Mouse (Mus musculus): ENCODE results near the gene Fez1. TPM values are rescaled to one million over a fixed set of nuclear protein-coding genes. Genes with fewer than 3 reads are reported as not detected.
A peak's percentile ranks its signal among the peaks of the same experiment; 100 is the strongest.

Fez1 gene
- 107 and 110 TPM in 2 replicates for polyA plus RNA-seq (2014; fragmentation: Nextera tagmentation; extraction: Ambion mirVana)

GRCm38 (mm10) chr9:36821644-36822000 lies at the start of gene Fez1:
Gene Fez1, plus strand, starts transcription at chr9:36821864.
- peak within 1 kb of the TSS; percentile 30 for H3K4me2 ChIP-seq (ENCODE audit: low read depth, low read length)
- peak within 1 kb of the TSS; percentile 3; the same call in 1 of the 2 replicates for H3K4me3 ChIP-seq (ENCODE audit: low read depth, low read length)
- H3K9me3 ChIP-seq (replicated peaks; ENCODE audit: control insufficient read depth, low read length), result no peaks in the 10 kb centered on the region
- H3K4me1 ChIP-seq (ENCODE audit: control insufficient read depth, insufficient read depth, low read length), result no peaks in the 10 kb centered on the region
- no peaks in the 10 kb centered on the region for H3K36me3 ChIP-seq (replicated peaks; ENCODE audit: control insufficient read depth, insufficient read depth, low read depth, low read length)
- ATAC-seq (replicated peaks; ENCODE audit: insufficient number of reproducible peaks, low FRiP score, low TSS enrichment, low read depth) (peak; percentile 96), DNase-seq (ENCODE audit: low spot score) (peak; percentile 93)
- H3K27ac ChIP-seq (replicated peaks; ENCODE audit: low read depth, low read length), result peak within 1 kb of the TSS; percentile 29
- H3K27me3 ChIP-seq (ENCODE audit: control insufficient read depth, insufficient read depth, low read length), result no peaks in the 10 kb centered on the region
- peak within 1 kb of the TSS; percentile 33; the same call in 1 of the 2 replicates for H3K9ac ChIP-seq (replicated peaks; ENCODE audit: low read length)
- WGBS, result 2% methylated on average over 8 of the region's 8 CpGs

- Histone ChIP-seq H3K36me3 (replicated peaks; ENCODE audit: control insufficient read depth, insufficient read depth, low read depth, low read length) (peaks cover 2% of the 10 kb centered on the region), H3K4me3 (ENCODE audit: low read depth, low read length) (no peak overlapping the region), H3K9ac (replicated peaks; ENCODE audit: low read length) (no peak overlapping the region), H3K9me3 (replicated peaks; ENCODE audit: control insufficient read depth, low read length) (no peaks in the 10 kb centered on the region), H3K4me2 (ENCODE audit: low read depth, low read length) (no peak overlapping the region), H3K27me3 (ENCODE audit: control insufficient read depth, insufficient read depth, low read length) (no peaks in the 10 kb centered on the region), H3K27ac (replicated peaks; ENCODE audit: low read depth, low read length) (no peak overlapping the region), H3K4me1 (ENCODE audit: control insufficient read depth, insufficient read depth, low read length) (no peaks in the 10 kb centered on the region)
- DNase-seq (ENCODE audit: low spot score), result no peak
- no peak for ATAC-seq (replicated peaks; ENCODE audit: insufficient number of reproducible peaks, low FRiP score, low TSS enrichment, low read depth)
- 89% methylated on average over 2 of the region's 2 CpGs for WGBS
Measured at GRCm38 (mm10) chr9:36783921-36784320, 37.7 kb upstream of the Fez1 start.

GRCm38 (mm10) chr9:36792191-36792590 lies 29.5 kb upstream of the Fez1 start:
- 91% methylated on average over 3 of the region's 3 CpGs for WGBS
- H3K27me3 ChIP-seq (ENCODE audit: control insufficient read depth, insufficient read depth, low read length), result no peaks in the 10 kb centered on the region
- no peak overlapping the region for H3K9ac ChIP-seq (replicated peaks; ENCODE audit: low read length)
- no peak overlapping the region for H3K27ac ChIP-seq (replicated peaks; ENCODE audit: low read depth, low read length)
- no peak overlapping the region for H3K4me3 ChIP-seq (ENCODE audit: low read depth, low read length)
- no peak overlapping the region for H3K4me2 ChIP-seq (ENCODE audit: low read depth, low read length)
- no peaks in the 10 kb centered on the region for H3K9me3 ChIP-seq (replicated peaks; ENCODE audit: control insufficient read depth, low read length)
- H3K4me1 ChIP-seq (ENCODE audit: control insufficient read depth, insufficient read depth, low read length), result no peaks in the 10 kb centered on the region
- DNase-seq (ENCODE audit: low spot score) (no peak), ATAC-seq (replicated peaks; ENCODE audit: insufficient number of reproducible peaks, low FRiP score, low TSS enrichment, low read depth) (no peak)
- H3K36me3 ChIP-seq (replicated peaks; ENCODE audit: control insufficient read depth, insufficient read depth, low read depth, low read length), result peaks cover under 1% of the 10 kb centered on the region

GRCm38 (mm10) chr9:36794487-36794886 lies 27.2 kb upstream of the Fez1 start:
- ATAC-seq (replicated peaks; ENCODE audit: insufficient number of reproducible peaks, low FRiP score, low TSS enrichment, low read depth), result no peak
- Histone ChIP-seq H3K27ac (replicated peaks; ENCODE audit: low read depth, low read length) (no peak overlapping the region), H3K27me3 (ENCODE audit: control insufficient read depth, insufficient read depth, low read length) (no peaks in the 10 kb centered on the region), H3K4me1 (ENCODE audit: control insufficient read depth, insufficient read depth, low read length) (no peaks in the 10 kb centered on the region), H3K4me2 (ENCODE audit: low read depth, low read length) (no peak overlapping the region), H3K9ac (replicated peaks; ENCODE audit: low read length) (no peak overlapping the region), H3K4me3 (ENCODE audit: low read depth, low read length) (no peak overlapping the region), H3K36me3 (replicated peaks; ENCODE audit: control insufficient read depth, insufficient read depth, low read depth, low read length) (no peaks in the 10 kb centered on the region; the same call in 1 of the 2 replicates), H3K9me3 (replicated peaks; ENCODE audit: control insufficient read depth, low read length) (no peaks in the 10 kb centered on the region)
- DNase-seq (ENCODE audit: low spot score), result no peak
- 81% methylated on average over 2 of the region's 2 CpGs for WGBS

GRCm38 (mm10) chr9:36795556-36795955 lies 26.1 kb upstream of the Fez1 start:
- ATAC-seq (replicated peaks; ENCODE audit: insufficient number of reproducible peaks, low FRiP score, low TSS enrichment, low read depth), result no peak
- Histone ChIP-seq H3K27ac (replicated peaks; ENCODE audit: low read depth, low read length) (no peak overlapping the region), H3K9me3 (replicated peaks; ENCODE audit: control insufficient read depth, low read length) (no peaks in the 10 kb centered on the region), H3K36me3 (replicated peaks; ENCODE audit: control insufficient read depth, insufficient read depth, low read depth, low read length) (no peaks in the 10 kb centered on the region), H3K27me3 (ENCODE audit: control insufficient read depth, insufficient read depth, low read length) (no peaks in the 10 kb centered on the region), H3K4me3 (ENCODE audit: low read depth, low read length) (no peak overlapping the region), H3K4me2 (ENCODE audit: low read depth, low read length) (no peak overlapping the region), H3K4me1 (ENCODE audit: control insufficient read depth, insufficient read depth, low read length) (no peaks in the 10 kb centered on the region), H3K9ac (replicated peaks; ENCODE audit: low read length) (no peak overlapping the region)
- WGBS, result 70% methylated on average over 1 of the region's 1 CpGs
- no peak for DNase-seq (ENCODE audit: low spot score)

- 24% methylated on average over 5 of the region's 5 CpGs for WGBS
- DNase-seq (ENCODE audit: low spot score) (no peak), ATAC-seq (replicated peaks; ENCODE audit: insufficient number of reproducible peaks, low FRiP score, low TSS enrichment, low read depth) (no peak)
- H3K27ac ChIP-seq (replicated peaks; ENCODE audit: low read depth, low read length), result no peak overlapping the region
- peak overlapping the region; percentile 96 for H3K4me3 ChIP-seq (ENCODE audit: low read depth, low read length)
- no peaks in the 10 kb centered on the region for H3K9me3 ChIP-seq (replicated peaks; ENCODE audit: control insufficient read depth, low read length)
- H3K9ac ChIP-seq (replicated peaks; ENCODE audit: low read length), result peak overlapping the region; percentile 95
- H3K4me2 ChIP-seq (ENCODE audit: low read depth, low read length), result peak overlapping the region; percentile 88
- H3K4me1 ChIP-seq (ENCODE audit: control insufficient read depth, insufficient read depth, low read length), result no peaks in the 10 kb centered on the region
- no peaks in the 10 kb centered on the region for H3K36me3 ChIP-seq (replicated peaks; ENCODE audit: control insufficient read depth, insufficient read depth, low read depth, low read length)
- no peaks in the 10 kb centered on the region for H3K27me3 ChIP-seq (ENCODE audit: control insufficient read depth, insufficient read depth, low read length)
Measured at GRCm38 (mm10) chr9:36796224-36796623, 25.4 kb upstream of the Fez1 start.

GRCm38 (mm10) chr9:36796781-36797555 lies 24.7 kb upstream of the Fez1 start, which contains the start of gene Ei24:
Gene Ei24, minus strand, starts transcription at chr9:36797393.
- WGBS, result 1% methylated on average over 61 of the region's 66 CpGs
- peak; percentile 89 for DNase-seq (ENCODE audit: low spot score)
- peak; percentile 98 for ATAC-seq (replicated peaks; ENCODE audit: insufficient number of reproducible peaks, low FRiP score, low TSS enrichment, low read depth)
- H3K27me3 ChIP-seq (ENCODE audit: control insufficient read depth, insufficient read depth, low read length), result no peaks in the 10 kb centered on the region
- H3K4me3 ChIP-seq (ENCODE audit: low read depth, low read length), result peak within 1 kb of the TSS; percentile 96
- H3K9me3 ChIP-seq (replicated peaks; ENCODE audit: control insufficient read depth, low read length), result no peaks in the 10 kb centered on the region
- H3K4me2 ChIP-seq (ENCODE audit: low read depth, low read length), result peak within 1 kb of the TSS; percentile 88
- H3K27ac ChIP-seq (replicated peaks; ENCODE audit: low read depth, low read length), result peak within 1 kb of the TSS; percentile 38; the same call in 1 of the 2 replicates
- peak within 1 kb of the TSS; percentile 95 for H3K9ac ChIP-seq (replicated peaks; ENCODE audit: low read length)
- H3K36me3 ChIP-seq (replicated peaks; ENCODE audit: control insufficient read depth, insufficient read depth, low read depth, low read length), result no peaks in the 10 kb centered on the region
- H3K4me1 ChIP-seq (ENCODE audit: control insufficient read depth, insufficient read depth, low read length), result no peaks in the 10 kb centered on the region

- no peak overlapping the region for H3K4me2 ChIP-seq (ENCODE audit: low read depth, low read length)
- no peak overlapping the region for H3K4me3 ChIP-seq (ENCODE audit: low read depth, low read length)
- H3K36me3 ChIP-seq (replicated peaks; ENCODE audit: control insufficient read depth, insufficient read depth, low read depth, low read length), result no peaks in the 10 kb centered on the region
- no peak overlapping the region for H3K27ac ChIP-seq (replicated peaks; ENCODE audit: low read depth, low read length)
- H3K9ac ChIP-seq (replicated peaks; ENCODE audit: low read length), result no peak overlapping the region
- H3K4me1 ChIP-seq (ENCODE audit: control insufficient read depth, insufficient read depth, low read length), result no peaks in the 10 kb centered on the region
- WGBS, result 73% methylated on average over 2 of the region's 2 CpGs
- no peaks in the 10 kb centered on the region for H3K27me3 ChIP-seq (ENCODE audit: control insufficient read depth, insufficient read depth, low read length)
- H3K9me3 ChIP-seq (replicated peaks; ENCODE audit: control insufficient read depth, low read length), result no peaks in the 10 kb centered on the region
- DNase-seq (ENCODE audit: low spot score), result no peak
- no peak for ATAC-seq (replicated peaks; ENCODE audit: insufficient number of reproducible peaks, low FRiP score, low TSS enrichment, low read depth)
Measured at GRCm38 (mm10) chr9:36801961-36802360, 19.7 kb upstream of the Fez1 start.
